Mouse (Mus musculus): ENCODE measurements around the gene Vps37c. TPM values are rescaled to one million over a fixed set of nuclear protein-coding genes. Genes with fewer than 3 reads are reported as not detected.

Gene Vps37c
- polyA plus RNA-seq, 1 experiment from 2014 or later = 25.2 TPM

DNA sequence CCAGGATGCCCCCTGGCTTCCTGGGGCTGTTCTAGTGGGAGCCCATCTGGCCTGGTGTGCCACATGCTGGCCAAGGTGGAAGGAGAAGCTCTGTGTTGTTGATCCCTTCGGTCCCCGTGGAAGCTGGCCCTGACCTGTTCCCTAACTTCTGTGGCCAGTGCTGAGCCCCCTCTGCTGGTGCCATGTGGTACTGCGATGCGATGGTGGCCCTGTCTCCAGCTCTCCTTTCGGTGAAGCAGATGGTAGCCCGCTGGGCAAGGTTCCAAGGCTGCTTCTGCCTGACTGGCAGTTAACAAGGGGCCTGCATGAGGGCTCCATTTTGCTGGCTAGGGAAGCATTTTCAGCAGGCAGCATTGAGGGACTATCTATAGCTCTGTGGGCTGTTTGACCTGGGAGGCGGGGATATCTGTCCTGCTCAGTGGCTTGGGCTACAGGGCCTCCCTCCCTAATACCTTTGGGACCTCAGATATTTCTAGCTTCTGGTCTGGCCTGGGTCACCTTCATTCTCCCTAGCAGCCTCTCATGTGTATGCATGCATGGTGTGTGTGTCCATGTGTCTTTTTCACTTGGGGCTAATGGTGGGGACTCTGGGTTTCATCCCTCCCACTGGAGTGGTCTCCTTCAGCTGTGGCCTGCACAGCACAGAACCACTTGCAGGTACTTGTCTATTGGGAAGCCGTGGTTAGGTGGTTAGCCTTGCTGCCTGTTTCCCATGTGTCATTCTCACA is 21.0 kb downstream of the Vps37c start:
- DNase-seq (ENCODE audit: low spot score) (peak; percentile 90), ATAC-seq (peak; percentile 86)
- TF ChIP-seq EP300 (IDR thresholded peaks at IDR 0.05) (no peak), CTCF (IDR thresholded peaks at IDR 0.05) (peak; percentile 99)
- Histone ChIP-seq H3K9me3 (ENCODE audit: low read length) (no peaks in the 10 kb centered on the region), H3K9ac (replicated peaks; ENCODE audit: low read depth) (no peak overlapping the region), H3K27me3 (replicated peaks; ENCODE audit: insufficient read depth, low read length) (no peaks in the 10 kb centered on the region), H3K4me2 (replicated peaks; ENCODE audit: low read depth, low read length) (no peak overlapping the region), H3K4me3 (ENCODE audit: low read depth, low read length) (no peak overlapping the region), H3K36me3 (ENCODE audit: insufficient read depth, low read length) (peaks cover 31% of the 10 kb centered on the region), H3K4me1 (ENCODE audit: insufficient read depth, low read depth, low read length) (no peaks in the 10 kb centered on the region), H3K27ac (ENCODE audit: low read length) (no peak overlapping the region)
- 17% methylated on average over 8 of the region's 8 CpGs for WGBS

DNA sequence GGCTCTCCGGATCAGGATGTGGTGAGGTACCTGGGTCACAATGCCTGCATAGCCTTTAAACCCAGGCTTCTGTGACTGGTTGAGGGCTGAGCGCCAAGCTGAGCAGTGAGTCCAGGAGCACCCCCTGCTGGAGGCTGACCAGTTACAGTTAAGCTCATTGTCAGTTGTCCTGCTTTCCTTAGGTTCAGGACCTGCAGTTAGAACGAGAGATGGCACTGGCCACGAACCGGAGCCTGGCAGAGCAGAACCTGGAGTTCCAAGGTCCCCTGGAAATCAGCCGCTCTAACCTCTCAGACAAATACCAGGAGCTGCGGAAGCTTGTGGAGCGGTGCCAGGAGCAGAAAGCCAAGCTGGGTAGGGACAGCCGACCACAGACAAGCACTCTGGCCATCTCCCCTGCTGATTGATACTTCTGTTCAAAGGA is 21.6 kb downstream of the Vps37c start:
- H3K9ac ChIP-seq (replicated peaks; ENCODE audit: low read depth) = no peak overlapping the region
- no peaks in the 10 kb centered on the region for H3K27me3 ChIP-seq (replicated peaks; ENCODE audit: insufficient read depth, low read length)
- peak; percentile 50 for DNase-seq (ENCODE audit: low spot score)
- no peak overlapping the region for H3K4me3 ChIP-seq (ENCODE audit: low read depth, low read length)
- H3K27ac ChIP-seq (ENCODE audit: low read length) = no peak overlapping the region
- 74% methylated on average over 9 of the region's 9 CpGs for WGBS
- H3K4me2 ChIP-seq (replicated peaks; ENCODE audit: low read depth, low read length) = no peak overlapping the region
- H3K9me3 ChIP-seq (ENCODE audit: low read length) = no peaks in the 10 kb centered on the region
- no peaks in the 10 kb centered on the region for H3K4me1 ChIP-seq (ENCODE audit: insufficient read depth, low read depth, low read length)
- peak; percentile 24; the same call in 1 of the 2 replicates for ATAC-seq
- peak; percentile 71 for TF ChIP-seq CTCF (IDR thresholded peaks at IDR 0.05)
- no peak for TF ChIP-seq EP300 (IDR thresholded peaks at IDR 0.05)
- peaks cover 31% of the 10 kb centered on the region for H3K36me3 ChIP-seq (ENCODE audit: insufficient read depth, low read length)

DNA sequence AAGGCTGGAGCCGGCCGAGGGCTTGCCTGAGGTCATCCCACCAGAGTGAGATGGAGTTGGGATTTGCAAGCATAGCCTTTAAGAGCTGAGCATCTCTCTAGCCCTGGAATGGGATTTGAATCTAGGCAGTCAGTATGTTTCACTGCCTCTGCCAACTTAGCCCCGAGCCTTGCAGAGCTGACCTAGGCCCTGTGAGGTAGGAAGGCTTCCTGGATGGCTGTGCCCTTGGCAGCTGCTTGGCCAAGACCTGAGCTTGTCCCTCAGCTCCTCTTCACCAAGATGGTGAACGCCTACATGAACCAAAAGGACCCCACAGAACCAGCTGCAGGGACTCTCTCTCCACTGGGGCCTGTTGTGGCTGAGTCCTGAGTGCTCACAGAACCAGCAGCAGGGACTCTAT is 22.2 kb downstream of the Vps37c start:
- WGBS = 95% methylated on average over 4 of the region's 4 CpGs
- Histone ChIP-seq H3K27ac (ENCODE audit: low read length) (no peak overlapping the region), H3K9ac (replicated peaks; ENCODE audit: low read depth) (no peak overlapping the region), H3K4me3 (ENCODE audit: low read depth, low read length) (no peak overlapping the region), H3K4me2 (replicated peaks; ENCODE audit: low read depth, low read length) (no peak overlapping the region), H3K9me3 (ENCODE audit: low read length) (no peaks in the 10 kb centered on the region), H3K27me3 (replicated peaks; ENCODE audit: insufficient read depth, low read length) (no peaks in the 10 kb centered on the region), H3K4me1 (ENCODE audit: insufficient read depth, low read depth, low read length) (no peaks in the 10 kb centered on the region), H3K36me3 (ENCODE audit: insufficient read depth, low read length) (peaks cover 31% of the 10 kb centered on the region)
- ATAC-seq (no peak), DNase-seq (ENCODE audit: low spot score) (no peak)
- TF ChIP-seq EP300 (IDR thresholded peaks at IDR 0.05) (no peak), CTCF (IDR thresholded peaks at IDR 0.05) (no peak)

DNA sequence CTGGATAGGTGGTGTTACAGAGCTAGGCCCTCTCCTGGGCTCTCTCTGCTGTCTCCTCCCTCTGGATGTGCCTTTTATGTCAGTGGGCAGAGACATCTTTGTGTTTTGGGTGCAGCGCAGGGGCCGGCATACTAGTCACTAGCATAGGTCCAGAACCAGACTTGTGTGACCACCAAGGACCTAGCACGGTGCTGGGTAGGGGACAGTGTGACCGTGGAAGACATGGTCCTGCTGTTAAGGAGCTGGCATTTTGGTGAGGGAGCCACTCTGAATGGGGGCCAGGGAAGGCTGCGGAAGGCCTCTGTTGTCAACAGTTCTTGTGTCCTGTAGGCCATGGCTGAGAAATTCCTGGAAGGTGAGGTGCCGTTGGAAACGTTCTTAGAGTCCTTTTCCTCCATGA is 23.7 kb downstream of the Vps37c start:
- no peak for TF ChIP-seq EP300 (IDR thresholded peaks at IDR 0.05)
- TF ChIP-seq CTCF (IDR thresholded peaks at IDR 0.05) = no peak
- Histone ChIP-seq H3K4me2 (replicated peaks; ENCODE audit: low read depth, low read length) (no peak overlapping the region), H3K4me3 (ENCODE audit: low read depth, low read length) (no peak overlapping the region), H3K9ac (replicated peaks; ENCODE audit: low read depth) (no peak overlapping the region), H3K27ac (ENCODE audit: low read length) (no peak overlapping the region), H3K9me3 (ENCODE audit: low read length) (no peaks in the 10 kb centered on the region), H3K4me1 (ENCODE audit: insufficient read depth, low read depth, low read length) (no peaks in the 10 kb centered on the region), H3K36me3 (ENCODE audit: insufficient read depth, low read length) (peaks cover 31% of the 10 kb centered on the region), H3K27me3 (replicated peaks; ENCODE audit: insufficient read depth, low read length) (no peaks in the 10 kb centered on the region)
- DNase-seq (ENCODE audit: low spot score) = no peak
- no peak for ATAC-seq
- 93% methylated on average over 7 of the region's 7 CpGs for WGBS

DNA sequence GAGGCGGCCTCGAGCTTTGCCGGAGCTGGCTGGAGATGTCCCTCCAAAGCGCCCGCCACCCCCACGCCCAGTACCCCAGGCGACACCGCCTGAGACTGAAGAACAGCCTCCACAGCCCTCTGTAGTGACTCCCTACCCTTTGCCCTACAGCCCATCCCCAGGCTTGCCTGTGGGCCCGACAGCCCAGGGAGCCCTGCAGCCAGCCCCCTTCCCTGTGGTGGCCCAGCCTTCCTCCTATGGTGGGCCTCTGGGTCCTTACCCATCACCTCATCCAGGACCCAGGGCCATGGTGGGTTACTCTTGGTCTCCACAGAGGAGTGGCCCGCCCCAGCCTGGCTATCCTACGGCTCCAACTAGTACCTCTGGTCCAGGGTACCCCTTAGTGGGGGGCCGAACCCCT is 24.1 kb downstream of the Vps37c start:
- no peak for ATAC-seq

DNA sequence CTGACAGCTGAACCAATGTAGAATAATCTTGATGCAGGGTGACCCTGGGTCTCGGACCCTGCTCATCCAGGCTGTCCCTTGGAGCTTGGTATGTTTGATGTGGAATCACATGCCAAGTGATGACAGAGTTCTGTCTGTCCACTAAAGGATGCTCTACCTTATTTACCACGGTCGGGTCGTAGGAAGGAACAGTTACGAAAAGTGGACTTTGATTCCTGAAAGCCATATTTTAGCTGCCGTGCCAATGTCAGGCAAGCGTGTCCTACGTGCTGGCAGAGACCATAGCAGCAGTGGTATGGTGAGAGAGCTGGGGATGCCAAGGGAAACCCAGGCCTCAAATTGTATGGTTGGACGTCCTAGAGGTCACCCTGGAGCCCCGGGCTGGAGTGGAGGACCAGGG is 25.0 kb downstream of the Vps37c start:
- Histone ChIP-seq H3K27ac (ENCODE audit: low read length) (no peak overlapping the region), H3K27me3 (replicated peaks; ENCODE audit: insufficient read depth, low read length) (no peaks in the 10 kb centered on the region), H3K9me3 (ENCODE audit: low read length) (no peaks in the 10 kb centered on the region), H3K4me3 (ENCODE audit: low read depth, low read length) (no peak overlapping the region), H3K4me1 (ENCODE audit: insufficient read depth, low read depth, low read length) (no peaks in the 10 kb centered on the region), H3K4me2 (replicated peaks; ENCODE audit: low read depth, low read length) (no peak overlapping the region), H3K36me3 (ENCODE audit: insufficient read depth, low read length) (peaks cover 31% of the 10 kb centered on the region), H3K9ac (replicated peaks; ENCODE audit: low read depth) (no peak overlapping the region)
- WGBS = 90% methylated on average over 10 of the region's 10 CpGs
- no peak for TF ChIP-seq EP300 (IDR thresholded peaks at IDR 0.05)
- no peak for TF ChIP-seq CTCF (IDR thresholded peaks at IDR 0.05)
- ATAC-seq (no peak), DNase-seq (ENCODE audit: low spot score) (no peak)

More for the DNA sequence above, 24.1 kb downstream of the Vps37c start:
- no peaks in the 10 kb centered on the region for H3K9me3 ChIP-seq (ENCODE audit: low read length)
- H3K9ac ChIP-seq (replicated peaks; ENCODE audit: low read depth) = no peak overlapping the region
- no peaks in the 10 kb centered on the region for H3K27me3 ChIP-seq (replicated peaks; ENCODE audit: insufficient read depth, low read length)
- no peak overlapping the region for H3K4me3 ChIP-seq (ENCODE audit: low read depth, low read length)
- H3K4me2 ChIP-seq (replicated peaks; ENCODE audit: low read depth, low read length) = no peak overlapping the region
- no peak overlapping the region for H3K27ac ChIP-seq (ENCODE audit: low read length)
- peaks cover 31% of the 10 kb centered on the region for H3K36me3 ChIP-seq (ENCODE audit: insufficient read depth, low read length)
- no peak for TF ChIP-seq EP300 (IDR thresholded peaks at IDR 0.05)
- TF ChIP-seq CTCF (IDR thresholded peaks at IDR 0.05) = no peak
- no peaks in the 10 kb centered on the region for H3K4me1 ChIP-seq (ENCODE audit: insufficient read depth, low read depth, low read length)
- DNase-seq (ENCODE audit: low spot score) = no peak
- WGBS = 92% methylated on average over 12 of the region's 12 CpGs
